Comparison of ENCODE assay signal across 15 mouse cellular contexts in the genomic region with DNA sequence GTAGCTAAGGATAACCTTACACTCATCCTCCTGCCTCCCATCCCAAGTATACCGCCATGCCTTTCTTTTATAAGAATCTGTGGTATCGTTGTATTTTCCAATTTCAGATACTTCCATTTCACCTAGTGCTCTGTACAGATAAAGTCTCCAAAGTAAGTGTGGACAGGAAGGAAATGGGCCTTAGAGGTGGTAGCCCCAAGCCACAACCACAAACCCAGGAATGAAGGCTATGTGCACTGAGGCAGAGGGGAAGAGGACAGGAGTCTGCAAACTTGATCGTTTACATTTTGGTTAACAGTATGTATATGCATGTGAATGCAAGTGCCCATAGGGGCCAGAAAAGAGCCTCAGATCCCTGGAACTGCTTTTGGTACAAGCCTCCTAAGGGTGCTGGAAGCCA.
"Had no signal": no experiment of that assay in that cellular context is flagged by ENCODE, and none has a peak within 500 bp of the region (broad histone marks: within the 10 kb centered on the region; RNA-seq: fewer than 3 reads in every experiment).

No protein-coding gene starts in this region.

- H3K4me2 ChIP-seq: neural tube, embryonic 15.5 days; stomach, embryonic 15.5 days had no signal

- H3K27me3 ChIP-seq: neural tube, embryonic 15.5 days; stomach, embryonic 15.5 days had no signal

- H3K36me3 ChIP-seq: neural tube, embryonic 15.5 days; stomach, embryonic 15.5 days had no signal

- H3K9me3 ChIP-seq: neural tube, embryonic 15.5 days; stomach, embryonic 15.5 days had no signal

- H3K4me1 ChIP-seq: stomach, embryonic 15.5 days had no signal

- H3K27ac ChIP-seq: neural tube, embryonic 15.5 days; stomach, embryonic 15.5 days; stomach, postnatal 0 days had no signal

- H3K4me3 ChIP-seq: neural tube, embryonic 15.5 days; stomach, embryonic 15.5 days had no signal

- H3K9ac ChIP-seq: neural tube, embryonic 15.5 days; stomach, embryonic 15.5 days had no signal

- DNase-seq: retina, postnatal 1 day; right cerebral cortex, adult 18-20 months; right cerebral cortex, postnatal 14 days; right cerebral cortex, postnatal 25 days; right cerebral cortex, postnatal 4 days; spleen, adult 18-20 months; thymus, adult 18-20 months; thymus, adult 2 months; thymus, postnatal 14 days; thymus, postnatal 25 days; thymus, postnatal 36 days; thymus, postnatal 4 days had no signal
